Mouse (Mus musculus) heart, embryonic 14.5 days (tissue): Measurements from ENCODE around the gene Exoc8. TPM values are rescaled to one million over a fixed set of nuclear protein-coding genes. Genes with fewer than 3 reads are reported as not detected.

ENCODE experiments used
- ATAC-seq: fragments of 200-750 bp; cut with Nextera tagmentation; 2 replicates; pipeline ENCODE4 v1.8.0; 2017; ENCODE audit warnings: low read depth, moderate TSS enrichment; ENCODE audit not compliant: insufficient number of reproducible peaks, insufficient read depth, low FRiP score
- H3K27ac ChIP-seq, 2 experiments: fragments of 200-500 bp in 1 of 2; fragments of 300-500 bp in 1 of 2; sonication (generic) in 1 of 2; replicated peaks in 1 of 2; 2 replicates each; pipeline ENCODE4 v1.5.1; 2012 to 2014; ENCODE audit warnings: low read depth in 2 of 2, low read length in 2 of 2, control low read depth in 1 of 2, mild to moderate bottlenecking in 1 of 2, mixed read lengths in 1 of 2; ENCODE audit not compliant: control insufficient read depth in 1 of 2, insufficient read depth in 1 of 2
- H3K27me3 ChIP-seq: fragments of 300-500 bp; sonication (generic); 2 replicates; pipeline ENCODE4 v1.6.1; 2014; ENCODE audit warnings: mild to moderate bottlenecking, low read length, control low read depth; ENCODE audit not compliant: control insufficient read depth, insufficient read depth
- H3K36me3 ChIP-seq: fragments of 300-500 bp; sonication (generic); 2 replicates; pipeline ENCODE4 v1.6.1; 2014; ENCODE audit warnings: mild to moderate bottlenecking, control low read depth, low read length, mixed read lengths; ENCODE audit not compliant: control insufficient read depth, insufficient read depth
- H3K4me1 ChIP-seq, 2 experiments: fragments of 200-500 bp in 1 of 2; fragments of 300-500 bp in 1 of 2; sonication (generic) in 1 of 2; 2 replicates each; pipeline ENCODE4 v1.6.1; 2012 to 2014; ENCODE audit warnings: low read length in 2 of 2, control low read depth in 1 of 2, mixed read lengths in 1 of 2; ENCODE audit not compliant: control insufficient read depth in 2 of 2, insufficient read depth in 2 of 2
- H3K4me2 ChIP-seq: fragments of 300-500 bp; sonication (generic); 2 replicates; pipeline ENCODE4 v1.6.1; 2014; ENCODE audit warnings: mild to moderate bottlenecking, low read length
- H3K4me3 ChIP-seq, 2 experiments: fragments of 200-500 bp in 1 of 2; fragments of 300-500 bp in 1 of 2; sonication (generic) in 1 of 2; 2 replicates each; pipeline ENCODE4 v1.5.1; 2012 to 2014; ENCODE audit warnings: low read length in 2 of 2, mild to moderate bottlenecking in 2 of 2, control low read depth in 1 of 2, low read depth in 1 of 2, moderate library complexity in 1 of 2; ENCODE audit not compliant: control insufficient read depth in 1 of 2, insufficient read depth in 1 of 2
- H3K9ac ChIP-seq: fragments of 300-500 bp; sonication (generic); 2 replicates; pipeline ENCODE4 v1.6.1; 2014; ENCODE audit warnings: mild to moderate bottlenecking, low read length
- H3K9me3 ChIP-seq: fragments of 300-500 bp; sonication (generic); 2 replicates; pipeline ENCODE4 v1.6.1; 2016; ENCODE audit warnings: low read length, control low read depth; ENCODE audit not compliant: control insufficient read depth
- WGBS: fragments of 180-500 bp; shearing (Covaris S2); extraction: QIAGEN DNeasy Blood & Tissue Kit; methylation state at CpG from one replicate; pipeline ENCODE4 v1.1.7; 2014; 5-methylcytosine and 5-hydroxymethylcytosine counted together
- polyA plus RNA-seq: library from polyadenylated mRNA; unstranded; fragments of >200 nt; fragmentation: Nextera tagmentation; extraction: Ambion mirVana; gene quantifications from 2 replicates; pipeline ENCODE4 v1.2.1, GENCODE M21; 2014

Gene Exoc8
- polyA plus RNA-seq, 1 experiment from 2014 or later: 5.8 TPM

DNA sequence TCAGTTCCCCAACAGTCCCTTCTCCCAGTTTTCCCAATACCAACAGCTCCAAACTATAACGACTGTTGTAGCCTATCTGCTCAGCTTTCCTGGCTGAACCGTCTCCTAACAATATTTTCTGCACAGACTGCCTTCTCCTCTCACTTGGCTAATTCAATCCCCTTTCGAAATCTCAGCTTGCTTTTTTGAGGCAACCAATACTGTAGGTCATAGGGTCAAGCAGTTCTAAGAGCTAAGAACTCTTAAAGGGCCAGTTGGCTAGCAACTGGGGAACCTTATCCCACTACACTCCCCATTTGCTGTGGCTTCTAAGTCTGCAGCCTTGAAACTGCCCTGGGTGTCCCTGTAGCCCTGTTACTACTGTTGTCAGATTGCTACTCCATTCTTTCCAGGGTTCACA is 52.4 kb downstream of the Exoc8 start:
- no peak overlapping the region for H3K9ac ChIP-seq
- no peak for ATAC-seq
- 61% methylated on average over 3 of the region's 3 CpGs for WGBS

More for the DNA sequence above, 52.4 kb downstream of the Exoc8 start:
- no peaks in the 10 kb centered on the region for H3K4me1 ChIP-seq
- no peak overlapping the region for H3K4me2 ChIP-seq
- no peaks in the 10 kb centered on the region for H3K27me3 ChIP-seq
- peaks cover 26% of the 10 kb centered on the region for H3K36me3 ChIP-seq
- H3K9me3 ChIP-seq: no peaks in the 10 kb centered on the region
- H3K4me3 ChIP-seq: no peak overlapping the region
- no peak overlapping the region for H3K27ac ChIP-seq

Other genes with a start within 250 kb of the Exoc8 start
- 64.1 and 66.2 TPM in 2 replicates for gene 2310022B05Rik, start 234.3 kb downstream of the Exoc8 start, polyA plus RNA-seq
- 30.5 and 34.1 TPM in 2 replicates for gene Ttc13, start 175.7 kb downstream of the Exoc8 start, polyA plus RNA-seq
- gene Arv1, start 175.6 kb downstream of the Exoc8 start, polyA plus RNA-seq: 14.0 and 17.3 TPM in 2 replicates
- gene Fam89a, start 145.9 kb downstream of the Exoc8 start, polyA plus RNA-seq: 1.2 and 1.7 TPM in 2 replicates
- 0.16 and 0.22 TPM in 2 replicates for gene Trim67, start 104.6 kb downstream of the Exoc8 start, polyA plus RNA-seq
- gene Gnpat, start 34.7 kb downstream of the Exoc8 start, polyA plus RNA-seq: 115 and 117 TPM in 2 replicates
- gene 2810004N23Rik, start 34.6 kb downstream of the Exoc8 start, polyA plus RNA-seq: 41.9 and 43.8 TPM in 2 replicates
- 6.5 and 6.8 TPM in 2 replicates for gene Sprtn, start 181 bp upstream of the Exoc8 start, polyA plus RNA-seq
- gene Egln1, start 51.6 kb upstream of the Exoc8 start, polyA plus RNA-seq: 25.5 and 26.0 TPM in 2 replicates
- gene Tsnax, start 115.3 kb upstream of the Exoc8 start, polyA plus RNA-seq: 92.4 and 97.7 TPM in 2 replicates
- gene Disc1, start 156.5 kb upstream of the Exoc8 start, polyA plus RNA-seq: 2.0 and 4.2 TPM in 2 replicates